Mouse (Mus musculus): ENCODE results near the gene Vangl1.

Vangl1 gene

DNA sequence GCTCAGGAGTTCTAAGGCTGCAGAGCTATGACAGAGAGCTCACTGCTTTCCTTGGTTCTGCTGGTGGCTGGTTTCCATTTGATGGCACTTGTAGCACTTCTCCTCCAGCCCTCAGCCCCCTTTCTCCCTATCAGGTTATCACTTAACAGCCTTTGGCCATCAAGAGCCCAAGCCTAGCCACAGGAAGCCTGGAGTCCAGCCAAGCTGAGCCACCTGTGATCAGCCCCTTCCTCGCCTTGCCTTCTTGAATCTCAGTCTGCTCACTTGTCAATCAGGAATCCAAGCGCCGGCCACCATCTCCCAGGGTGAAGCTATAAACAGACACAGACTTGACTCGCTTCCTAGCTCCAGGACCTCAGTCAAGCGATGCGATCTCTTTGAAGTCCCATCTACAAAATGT lies 6.0 kb downstream of the Vangl1 start:
- DNase-seq (ENCODE audit: low spot score): no peak

DNA sequence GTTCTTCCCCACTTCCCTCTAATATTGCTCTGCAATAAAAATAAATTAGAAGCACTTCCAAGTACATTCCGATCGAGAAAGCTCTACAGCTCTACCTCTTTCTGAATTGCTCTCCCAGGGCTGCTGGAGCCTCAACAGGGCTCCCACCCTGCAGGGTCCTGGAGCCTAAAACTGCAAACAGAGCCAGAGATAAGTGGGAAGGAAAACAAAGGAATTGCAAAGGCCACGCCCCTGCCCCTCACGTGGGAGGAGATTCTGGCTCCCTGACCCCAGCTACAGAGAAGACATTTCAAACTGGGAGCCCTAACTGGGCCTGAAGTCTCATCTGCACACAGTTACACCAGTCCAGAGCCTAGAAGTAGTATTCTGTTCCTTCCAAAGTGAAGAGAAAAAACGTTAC lies 6.7 kb downstream of the Vangl1 start:
- peak; percentile 35 for DNase-seq (ENCODE audit: low spot score)

- DNase-seq (ENCODE audit: low spot score): no peak
Measured at GRCm38 (mm10) chr3:102197152-102197551, 7.3 kb downstream of the Vangl1 start.

GRCm38 (mm10) chr3:102196166-102196565 lies 8.3 kb downstream of the Vangl1 start:
- DNase-seq (ENCODE audit: low spot score): no peak

DNA sequence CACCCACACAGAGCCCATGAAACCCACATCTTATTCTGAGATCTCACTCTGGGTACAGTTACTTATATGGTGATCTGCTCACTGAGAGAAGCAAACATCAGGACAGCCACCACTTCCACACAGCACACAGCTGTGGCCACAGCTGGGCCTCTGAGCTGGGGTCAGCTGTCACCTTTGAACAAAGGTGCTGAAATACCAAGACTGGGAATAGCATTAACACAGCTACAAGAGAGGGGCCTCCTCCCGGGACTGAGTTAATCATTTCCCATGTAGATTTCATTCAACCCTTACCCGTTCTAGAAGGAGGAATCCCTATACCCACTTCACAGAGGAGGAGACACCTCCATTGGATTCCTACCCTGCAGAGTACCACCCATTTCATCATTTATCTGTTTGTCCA lies 8.7 kb downstream of the Vangl1 start:
- DNase-seq (ENCODE audit: low spot score): no peak

- peak; percentile 55 for DNase-seq (ENCODE audit: low spot score)
Measured at GRCm38 (mm10) chr3:102194291-102195051, 10.0 kb downstream of the Vangl1 start.

DNA sequence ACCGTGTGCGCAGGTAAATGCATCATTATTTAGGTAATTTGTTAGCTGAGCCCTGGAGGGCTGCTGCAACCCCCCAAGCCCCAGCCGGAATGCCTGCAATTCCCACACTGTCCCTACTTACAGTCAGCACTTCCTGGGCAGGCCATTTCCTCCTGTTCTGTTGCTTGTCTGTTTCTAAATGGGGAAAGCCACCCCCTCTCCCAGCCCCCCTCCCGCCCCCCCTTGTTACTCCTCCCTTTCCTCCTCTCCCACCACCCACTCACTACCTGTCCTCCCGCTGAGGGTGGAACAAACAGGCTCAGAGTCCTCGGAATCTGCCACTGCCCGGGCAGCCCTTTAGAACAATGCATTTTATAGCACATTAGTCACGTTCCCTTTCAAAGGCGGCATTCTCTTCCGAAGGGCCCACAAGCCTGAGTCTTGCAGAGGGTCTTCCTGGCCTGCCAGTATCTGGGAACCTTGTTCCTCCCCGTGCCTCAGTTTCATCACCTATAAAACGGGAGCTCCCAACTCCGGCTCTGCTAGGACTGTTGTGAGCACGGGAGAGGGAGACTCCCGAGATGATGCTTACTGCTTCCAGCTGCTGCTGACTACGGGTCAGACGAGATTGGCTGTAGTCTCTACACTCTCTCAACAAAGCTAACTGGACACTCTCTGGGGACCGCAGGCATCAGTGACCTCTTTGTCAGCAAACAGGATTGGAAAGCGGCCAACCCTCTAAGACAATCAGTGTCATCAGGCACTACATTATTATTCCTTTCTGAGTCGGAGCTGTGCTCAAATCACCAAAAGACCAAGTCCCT lies 10.8 kb downstream of the Vangl1 start:
- peak; percentile 61 for DNase-seq (ENCODE audit: low spot score)

DNA sequence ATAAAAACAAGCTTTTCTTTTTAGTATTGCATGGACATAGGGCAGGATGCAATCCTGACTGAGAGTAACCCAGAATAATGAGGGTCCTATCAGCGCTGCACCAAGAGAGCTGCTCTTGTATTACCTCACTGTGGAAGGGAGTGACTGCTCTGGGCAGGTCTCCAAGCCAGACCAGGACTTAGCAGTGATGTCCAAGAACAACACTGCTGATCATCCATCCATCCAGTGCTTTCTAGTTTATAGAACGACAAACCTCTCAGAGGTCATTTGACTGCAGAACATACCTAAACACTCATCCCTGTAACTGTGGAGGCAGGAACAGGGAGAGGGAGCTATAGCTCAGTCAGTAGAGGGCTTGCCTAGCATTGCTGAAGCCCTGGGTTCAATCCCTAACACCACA lies 11.9 kb downstream of the Vangl1 start:
- no peak for DNase-seq (ENCODE audit: low spot score)

- no peak for DNase-seq (ENCODE audit: low spot score)
Measured at GRCm38 (mm10) chr3:102191575-102191974, 12.9 kb downstream of the Vangl1 start.

DNA sequence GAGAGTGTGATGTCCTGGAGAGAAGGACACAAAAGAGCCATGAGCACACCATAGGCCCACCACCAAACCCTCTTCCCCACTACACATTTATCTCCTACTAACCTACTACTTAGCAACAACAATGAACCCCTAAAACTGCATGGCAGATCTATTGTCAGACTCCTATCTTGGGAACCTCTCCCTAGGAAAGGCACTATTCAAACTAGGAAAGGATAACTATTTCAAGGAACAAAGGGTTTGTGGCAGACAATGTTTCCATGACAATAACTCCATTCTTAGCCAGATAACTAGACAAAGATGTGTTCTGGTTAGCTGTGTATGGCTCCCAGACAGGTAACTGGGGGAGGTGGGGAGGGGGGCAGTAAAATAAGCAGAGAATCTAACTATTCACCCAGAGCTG lies 13.9 kb downstream of the Vangl1 start:
- DNase-seq (ENCODE audit: low spot score): no peak

GRCm38 (mm10) chr3:102190015-102190414 lies 14.5 kb downstream of the Vangl1 start:
- peak; percentile 46 for DNase-seq (ENCODE audit: low spot score)

- DNase-seq (ENCODE audit: low spot score): no peak
Measured at GRCm38 (mm10) chr3:102188972-102189371, 15.5 kb downstream of the Vangl1 start.

DNA sequence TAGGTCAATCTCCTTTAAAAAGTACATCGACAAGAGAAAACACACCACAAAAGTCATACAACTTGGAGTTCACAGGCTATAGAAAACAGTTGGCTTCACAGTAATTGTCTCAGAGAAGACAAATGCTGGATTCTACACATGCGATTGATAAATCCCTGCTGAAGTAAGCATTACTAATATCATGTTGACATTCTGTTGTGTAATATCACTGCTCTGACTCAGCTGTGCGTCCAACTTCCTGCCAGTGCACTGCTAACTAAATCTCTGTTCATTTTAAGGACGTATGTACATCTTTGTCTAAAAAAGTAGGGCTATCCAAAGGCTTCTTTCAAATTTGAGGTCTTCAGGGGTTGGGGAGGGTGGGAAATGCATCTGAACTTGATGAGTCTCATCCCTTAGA lies 17.1 kb downstream of the Vangl1 start:
- no peak for DNase-seq (ENCODE audit: low spot score)

DNA sequence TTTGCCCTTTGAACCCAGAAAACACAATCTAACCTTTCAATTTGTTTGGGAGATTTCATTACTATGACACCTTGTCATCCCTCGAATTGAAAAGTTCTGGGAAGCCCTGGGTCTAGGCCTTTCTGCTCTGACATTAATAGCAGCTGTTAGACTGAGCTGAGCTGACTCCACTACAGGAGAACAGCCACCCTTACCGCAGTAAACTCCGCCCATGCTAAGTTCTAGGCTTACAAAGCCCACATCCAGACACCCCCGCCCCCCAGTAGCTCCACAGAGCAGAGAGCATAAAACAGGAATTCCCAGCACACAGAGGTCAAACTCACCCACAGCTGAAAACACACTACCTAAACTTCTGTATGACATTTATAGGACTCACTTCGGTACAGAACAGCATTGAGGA lies 19.8 kb downstream of the Vangl1 start:
- no peak for DNase-seq (ENCODE audit: low spot score)

GRCm38 (mm10) chr3:102182601-102183000 lies 21.9 kb downstream of the Vangl1 start:
- no peak for DNase-seq (ENCODE audit: low spot score)

DNA sequence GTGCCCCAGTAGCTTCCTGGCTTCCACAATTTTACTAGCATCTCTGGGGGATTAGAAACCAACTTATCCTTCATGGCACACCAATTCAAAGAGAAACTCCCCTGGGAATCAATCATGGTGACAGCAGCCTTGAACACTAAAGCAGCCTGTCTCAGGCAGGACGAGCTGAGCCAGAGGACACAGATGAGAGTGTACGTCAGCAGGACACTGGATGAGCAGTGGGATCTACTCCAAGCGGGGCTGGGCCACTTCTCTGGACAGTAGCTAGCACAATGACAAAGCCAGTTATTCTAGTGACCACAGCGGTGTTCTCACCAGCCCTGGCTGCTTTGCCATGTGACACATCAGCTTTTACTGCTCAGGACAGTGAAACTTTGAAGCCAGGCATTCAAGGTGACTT lies 23.3 kb downstream of the Vangl1 start:
- no peak for DNase-seq (ENCODE audit: low spot score)

DNA sequence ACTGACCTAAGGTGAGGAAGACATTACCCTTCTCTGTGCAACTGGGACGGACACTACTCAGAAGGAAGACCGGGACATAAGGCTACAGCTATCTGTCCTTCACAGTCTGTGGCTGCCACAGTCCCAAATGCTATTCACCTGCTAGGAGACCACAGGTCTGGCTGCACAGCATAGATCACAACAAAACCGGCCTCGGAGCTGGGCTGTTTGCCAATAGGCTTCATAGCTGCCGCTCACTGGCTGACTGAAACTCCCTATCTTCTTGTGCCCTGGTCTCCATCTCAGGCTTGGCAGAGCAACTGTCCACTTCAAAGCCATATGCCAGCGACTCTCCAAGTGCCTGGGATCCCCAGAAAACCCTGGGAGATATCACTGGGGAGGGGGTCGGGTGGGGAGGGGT lies 23.7 kb downstream of the Vangl1 start:
- no peak for DNase-seq (ENCODE audit: low spot score)

DNA sequence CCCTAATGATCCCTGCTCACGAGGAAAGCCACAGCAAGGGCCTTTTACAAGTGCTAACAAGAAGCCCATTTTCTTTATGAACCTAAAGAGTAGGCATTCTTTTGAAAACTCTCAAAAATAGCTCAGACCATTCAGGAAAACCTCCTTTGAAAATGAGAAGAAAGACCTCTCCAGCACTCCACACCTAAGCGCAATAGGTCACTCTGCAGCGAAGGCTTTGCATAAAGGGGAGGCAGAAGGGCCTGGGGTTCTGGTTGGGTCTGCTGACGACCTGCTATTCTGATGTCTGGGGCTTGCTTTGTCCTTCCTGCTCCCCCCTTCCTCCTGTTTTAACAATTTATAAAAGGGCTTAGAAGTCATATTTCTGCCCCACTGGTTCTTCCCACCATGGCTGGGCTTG lies 24.6 kb downstream of the Vangl1 start:
- no peak for DNase-seq (ENCODE audit: low spot score)

- DNase-seq (ENCODE audit: low spot score): no peak
Measured at GRCm38 (mm10) chr3:102177837-102178615, 26.5 kb downstream of the Vangl1 start.

- DNase-seq (ENCODE audit: low spot score): no peak
Measured at GRCm38 (mm10) chr3:102176116-102176515, 28.4 kb downstream of the Vangl1 start.

DNA sequence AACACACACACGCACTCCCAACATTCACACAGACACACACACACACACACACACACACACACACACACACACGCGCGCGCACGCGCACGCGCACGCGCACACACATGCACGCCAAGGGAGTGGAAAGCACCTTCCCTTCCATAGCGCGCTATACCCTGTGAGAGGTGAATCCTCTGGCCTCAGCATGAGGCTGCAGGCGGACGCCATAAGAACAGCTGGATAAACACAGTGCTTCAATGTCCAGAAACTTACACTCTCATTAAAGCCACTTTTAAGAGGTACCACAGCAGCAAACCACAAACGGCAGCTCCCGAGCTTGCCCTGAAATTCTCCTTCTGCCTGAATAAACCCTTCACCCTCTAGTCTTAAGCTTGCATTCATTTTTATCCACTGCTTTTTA lies 28.8 kb downstream of the Vangl1 start:
- DNase-seq (ENCODE audit: low spot score): no peak

- DNase-seq (ENCODE audit: low spot score): no peak
Measured at GRCm38 (mm10) chr3:102174118-102174865, 30.2 kb downstream of the Vangl1 start.
